Mouse (Mus musculus): ENCODE results near the gene Zfp622.

DNA sequence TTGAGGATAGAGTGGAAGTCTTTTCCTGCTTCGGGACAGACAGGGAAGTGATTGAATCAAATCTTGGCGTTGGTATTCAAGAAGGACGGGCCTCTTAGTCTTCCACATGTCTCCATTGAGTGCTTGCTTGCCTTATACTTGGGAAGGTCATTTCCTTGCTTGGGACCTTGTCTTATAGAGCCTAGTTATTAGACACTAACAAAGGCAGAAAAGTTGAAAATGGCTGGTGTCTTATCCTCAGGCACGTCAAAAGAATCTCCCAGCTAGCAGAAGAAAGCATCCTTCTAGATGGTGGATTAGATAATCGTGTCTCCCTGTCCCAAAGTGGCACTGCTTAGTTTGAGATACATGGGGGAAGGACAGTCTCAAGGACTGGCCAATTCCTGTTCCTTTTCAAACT is 28.2 kb upstream of the Zfp622 start:
- TF ChIP-seq GATA1 (IDR thresholded peaks at IDR 0.05; ENCODE audit: borderline replicate concordance, low read length): no peak
- TF ChIP-seq FLI1 (IDR thresholded peaks at IDR 0.05; ENCODE audit: low read length): no peak

All from megakaryocyte, embryonic 14.5 days (primary cell).